Mouse (Mus musculus): ENCODE results near the gene Slc6a16.

The Slc6a16 gene

GRCm38 (mm10) chr7:45216442-45217183, 24.3 kb upstream of the Slc6a16 start:
- peak; percentile 89 to 95 for DNase-seq

DNA sequence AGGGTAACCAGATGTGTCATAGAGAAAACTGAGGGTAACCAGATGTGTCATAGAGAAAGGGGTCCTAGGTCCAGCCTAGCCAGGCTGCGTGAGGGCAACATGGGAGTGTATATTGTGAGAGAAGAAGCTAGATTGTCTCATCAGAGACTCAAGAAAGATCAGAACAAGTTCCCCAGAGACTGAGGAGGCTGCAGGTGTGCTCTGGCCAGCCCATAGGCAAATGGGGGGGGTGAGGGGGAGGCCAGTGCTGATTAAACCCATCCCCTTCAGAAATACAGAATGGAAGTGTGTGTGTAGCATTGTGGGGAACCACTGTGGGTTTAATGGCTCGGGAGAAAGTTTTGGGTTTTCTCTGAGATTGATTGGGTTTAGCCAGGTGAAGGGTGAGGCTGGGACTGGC, 19.2 kb upstream of the Slc6a16 start:
- no peak for DNase-seq

DNA sequence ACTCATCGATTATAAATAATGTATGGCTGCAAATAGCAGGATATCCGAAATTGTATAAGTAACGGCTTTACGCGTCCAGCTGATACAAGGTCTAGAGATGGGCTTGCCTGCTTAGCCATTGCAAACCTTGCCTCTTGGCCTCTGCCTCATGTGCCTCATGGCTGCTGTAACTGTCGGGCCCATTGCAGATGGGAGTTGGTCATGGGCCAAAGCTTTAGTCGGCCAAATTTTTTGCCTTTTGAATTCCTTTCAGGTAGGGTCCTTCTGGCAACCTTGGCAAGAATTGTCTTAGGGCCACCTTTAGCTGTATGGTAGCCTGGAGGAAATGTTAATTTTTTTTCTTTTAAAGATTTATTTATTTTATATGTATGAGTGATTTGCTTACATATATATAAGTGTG, 16.1 kb upstream of the Slc6a16 start:
- DNase-seq, result peak; percentile 57 to 61

GRCm38 (mm10) chr7:45226421-45226820, 14.5 kb upstream of the Slc6a16 start:
- DNase-seq, result no peak

- DNase-seq, result no peak
These were observed 12.3 kb upstream of the Slc6a16 start for GRCm38 (mm10) chr7:45228548-45228947.

GRCm38 (mm10) chr7:45229046-45229445, 11.8 kb upstream of the Slc6a16 start:
- DNase-seq, result no peak

DNA sequence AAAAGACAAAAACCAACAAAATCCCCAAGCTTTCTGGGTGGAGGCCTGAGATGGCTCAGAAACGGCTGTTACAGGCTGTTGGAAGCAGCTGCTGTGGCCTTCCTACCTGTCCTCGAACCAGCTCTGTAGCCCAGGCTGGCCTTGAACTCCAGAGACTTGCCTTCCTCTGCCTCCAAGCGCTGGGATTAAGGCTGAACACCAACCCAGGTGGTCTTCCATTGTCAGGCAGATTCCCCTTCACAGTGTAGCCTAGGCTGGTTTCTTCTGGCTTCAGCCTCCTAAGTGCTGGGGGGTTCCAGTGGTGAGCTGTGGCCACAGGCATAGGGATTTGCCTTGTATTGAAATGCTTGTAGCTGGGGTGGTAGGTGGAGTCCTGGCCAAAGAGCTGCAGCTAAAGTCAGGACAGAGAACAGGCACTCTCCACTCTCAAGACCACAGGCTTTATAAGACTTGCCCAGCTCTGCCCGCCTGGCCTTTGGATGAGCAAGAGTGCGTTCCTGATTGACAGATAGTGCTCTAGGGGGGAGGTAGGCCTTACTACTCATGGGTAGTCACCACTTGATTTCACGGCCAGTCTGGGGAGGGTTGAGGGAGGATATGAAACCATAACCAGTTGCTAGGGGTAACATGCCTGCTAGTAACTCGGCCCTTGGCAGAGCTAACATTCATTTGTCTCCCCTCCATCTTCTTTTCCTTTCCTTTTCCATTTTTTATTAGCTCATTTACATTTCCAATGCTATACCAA, 11.3 kb upstream of the Slc6a16 start:
- DNase-seq, result no peak

DNA sequence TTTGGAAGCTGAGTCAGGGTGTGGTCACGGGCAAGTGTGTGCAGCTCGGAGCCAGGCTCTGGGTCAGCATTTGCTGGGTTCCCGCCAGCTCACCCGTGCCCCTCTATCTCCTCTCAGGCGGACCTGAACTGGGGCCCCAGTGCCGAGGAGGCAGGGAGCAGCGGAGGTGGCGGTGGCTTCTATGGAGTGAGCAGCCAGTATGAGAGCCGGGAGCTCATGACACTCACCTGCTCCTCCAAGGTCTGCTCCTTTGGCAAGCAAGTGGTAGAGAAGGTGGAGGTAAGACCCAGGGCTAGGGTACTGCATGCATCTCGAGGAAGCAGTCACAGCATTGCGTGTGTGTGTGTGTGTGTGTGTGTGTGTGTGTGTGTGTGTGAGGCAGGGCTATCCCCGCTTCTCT, 9.7 kb upstream of the Slc6a16 start:
- no peak for DNase-seq

DNA sequence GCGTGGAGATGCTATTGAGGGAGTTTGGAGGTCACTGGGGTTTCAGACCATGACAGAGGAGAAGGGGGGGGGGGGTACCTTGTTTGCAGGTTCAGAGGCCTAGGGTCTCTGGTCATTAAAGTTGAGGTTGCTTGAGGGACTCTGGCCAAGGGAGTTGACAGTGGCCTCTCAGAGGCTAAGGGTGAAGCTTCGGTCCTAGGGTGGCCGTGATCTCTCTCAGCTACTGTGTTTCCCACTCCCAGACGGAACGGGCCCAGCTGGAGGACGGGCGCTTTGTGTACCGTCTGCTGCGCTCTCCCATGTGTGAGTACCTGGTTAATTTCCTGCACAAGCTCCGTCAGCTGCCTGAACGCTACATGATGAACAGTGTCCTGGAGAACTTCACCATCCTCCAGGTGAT, 8.9 kb upstream of the Slc6a16 start:
- DNase-seq, result no peak

GRCm38 (mm10) chr7:45232716-45233465, 8.0 kb upstream of the Slc6a16 start:
- DNase-seq, result peak in 1 of 2 experiments; percentile 33

GRCm38 (mm10) chr7:45233580-45234332, 7.1 kb upstream of the Slc6a16 start:
- peak; percentile 81 to 85 for DNase-seq

- DNase-seq, result peak in 1 of 2 experiments; percentile 34
These were observed 6.5 kb upstream of the Slc6a16 start for GRCm38 (mm10) chr7:45234333-45234841.

GRCm38 (mm10) chr7:45234922-45235571, 5.8 kb upstream of the Slc6a16 start:
- DNase-seq, result peak; percentile 62 to 66

- DNase-seq, result no peak
These were observed 5.2 kb upstream of the Slc6a16 start for GRCm38 (mm10) chr7:45235656-45236180.

GRCm38 (mm10) chr7:45237747-45238699, 2.9 kb upstream of the Slc6a16 start:
- no peak for DNase-seq

- no peak for DNase-seq
These were observed 2.0 kb upstream of the Slc6a16 start, which contains the start of gene Cd37 for GRCm38 (mm10) chr7:45238723-45239496. Cd37 (minus strand) TSS chr7:45239115.

GRCm38 (mm10) chr7:45240109-45240508, 776 bp upstream of the Slc6a16 start:
- DNase-seq, result no peak

- DNase-seq, result no peak
These were observed 484 bp downstream of the Slc6a16 start for GRCm38 (mm10) chr7:45241389-45241749.

GRCm38 (mm10) chr7:45247666-45248065, 6.8 kb downstream of the Slc6a16 start:
- DNase-seq, result no peak

- no peak for DNase-seq
These were observed 12.9 kb downstream of the Slc6a16 start for GRCm38 (mm10) chr7:45253806-45254205.

All from cerebellum, postnatal 10 days (tissue).